Mouse (Mus musculus): ENCODE data around the gene Fance.

- TF ChIP-seq CTCF (IDR thresholded peaks at IDR 0.05; ENCODE audit: borderline replicate concordance, control insufficient read depth, extremely low read depth, insufficient read depth, low read length, poor library complexity) (no peak), POLR2A (IDR thresholded peaks at IDR 0.05; ENCODE audit: control insufficient read depth, extremely low read depth, insufficient read depth, low read length, poor library complexity) (no peak)
These were observed 23.1 kb upstream of the Fance start for GRCm38 (mm10) chr17:28290262-28290661.

Measured in thymus, adult 2 months (tissue).